Mouse (Mus musculus) kidney, postnatal 14 days (tissue): ENCODE measurements around the gene Prdm16.

Source experiments
- DNase-seq: peaks from one replicate; pipeline ENCODE4 v3.0.0; 2022; ENCODE audit warnings: mixed read lengths

The Prdm16 gene

GRCm38 (mm10) chr4:154636721-154637311, at the start of gene Prdm16:
TSS of gene Prdm16 (minus strand) at chr4:154636873.
- peak; percentile 69 for DNase-seq

DNA sequence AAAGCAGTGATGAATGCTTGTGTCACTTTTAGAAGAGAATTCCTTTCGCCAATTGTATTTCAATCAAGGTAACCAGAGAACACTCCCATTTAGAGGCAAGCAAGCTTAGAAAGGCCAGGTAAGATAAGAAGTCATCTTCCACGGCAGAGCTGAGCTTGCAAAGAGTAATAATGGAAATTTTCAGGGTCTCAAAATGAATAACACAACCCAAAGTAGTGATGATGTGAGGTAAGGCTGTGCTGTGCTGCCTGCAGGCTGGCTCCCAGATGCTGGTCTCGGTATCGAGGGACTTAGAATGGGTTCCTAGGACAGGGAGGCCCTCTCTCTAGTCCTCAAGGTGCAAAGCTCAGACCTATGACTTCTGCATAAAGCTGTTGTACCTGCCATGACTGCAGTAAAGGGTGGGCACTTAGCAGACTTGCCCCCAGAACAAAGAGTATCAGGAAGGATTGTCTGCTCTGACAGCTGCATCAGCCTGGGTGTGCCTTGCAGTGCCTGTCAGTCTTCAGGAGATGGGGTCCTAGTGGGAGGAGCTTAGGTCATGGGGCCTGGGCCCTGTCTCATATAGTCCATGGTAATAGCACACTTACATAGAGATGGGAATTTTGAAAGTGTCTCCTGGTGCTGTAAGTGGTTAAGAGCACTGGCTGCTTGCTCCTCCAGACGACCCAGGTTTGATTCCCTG, 46.5 kb upstream of the Prdm16 start:
- DNase-seq: no peak

DNA sequence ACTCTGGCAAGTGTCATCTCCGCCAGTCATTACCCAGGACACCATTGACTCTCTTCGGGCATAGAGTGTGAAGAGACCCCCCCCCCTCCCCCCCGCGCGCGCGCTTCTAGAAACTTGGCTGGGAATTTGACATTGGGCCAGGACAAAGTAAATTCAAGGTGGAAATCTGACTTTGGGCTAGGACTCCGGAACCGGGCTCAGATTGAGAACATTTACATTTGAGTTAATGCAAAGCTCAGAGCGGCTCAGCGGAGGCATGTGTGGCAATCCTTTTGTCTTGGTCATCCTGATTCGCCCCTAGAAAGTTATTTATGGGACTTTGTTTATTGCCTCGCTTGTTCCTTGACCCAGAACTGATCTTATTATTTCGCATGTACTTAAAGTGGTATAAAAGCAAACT, 45.6 kb upstream of the Prdm16 start:
- no peak for DNase-seq

- no peak for DNase-seq
These were observed 38.8 kb upstream of the Prdm16 start for GRCm38 (mm10) chr4:154675441-154676000.

- no peak for DNase-seq
These were observed 38.3 kb upstream of the Prdm16 start for GRCm38 (mm10) chr4:154674966-154675365.

DNA sequence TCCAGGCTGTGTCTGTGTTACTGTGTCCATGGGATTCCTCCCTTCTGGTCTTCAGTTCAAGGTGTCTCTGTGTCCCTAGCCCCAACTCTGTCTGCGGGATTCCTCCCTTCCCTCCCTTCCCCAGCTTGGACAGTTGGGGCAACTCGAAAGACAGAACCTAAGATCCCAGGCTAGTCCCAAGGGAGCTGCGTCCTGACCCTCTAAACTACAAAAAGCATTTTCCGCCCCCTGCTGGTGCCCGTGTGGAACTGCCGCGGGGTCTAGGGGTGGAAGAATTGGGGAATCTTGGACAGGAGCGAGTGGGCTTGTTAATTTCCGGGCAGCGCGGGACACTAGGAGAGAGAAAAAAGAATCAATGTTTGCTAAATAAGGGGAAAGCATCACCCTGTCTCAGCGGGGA, 37.9 kb upstream of the Prdm16 start:
- peak; percentile 57 for DNase-seq

DNA sequence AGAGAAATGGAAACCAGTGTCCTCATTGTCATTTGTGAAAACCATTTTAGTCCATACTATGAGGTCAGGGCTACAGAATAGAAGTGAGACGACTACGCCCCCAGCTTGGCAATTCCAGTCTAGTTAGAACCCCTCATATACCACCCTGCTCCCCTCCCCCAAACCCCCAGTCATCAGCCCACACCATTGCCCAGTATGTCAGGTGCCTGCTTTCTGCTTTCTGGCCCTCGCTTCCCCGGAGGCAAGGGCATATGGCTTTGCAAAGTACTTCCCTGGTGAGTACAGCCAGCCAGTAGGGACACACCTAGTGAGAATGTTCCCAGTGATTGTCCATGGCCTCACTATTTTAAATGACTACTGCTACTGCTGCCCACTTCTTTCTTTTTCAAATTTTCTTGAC, 37.3 kb upstream of the Prdm16 start:
- peak; percentile 34 for DNase-seq

DNA sequence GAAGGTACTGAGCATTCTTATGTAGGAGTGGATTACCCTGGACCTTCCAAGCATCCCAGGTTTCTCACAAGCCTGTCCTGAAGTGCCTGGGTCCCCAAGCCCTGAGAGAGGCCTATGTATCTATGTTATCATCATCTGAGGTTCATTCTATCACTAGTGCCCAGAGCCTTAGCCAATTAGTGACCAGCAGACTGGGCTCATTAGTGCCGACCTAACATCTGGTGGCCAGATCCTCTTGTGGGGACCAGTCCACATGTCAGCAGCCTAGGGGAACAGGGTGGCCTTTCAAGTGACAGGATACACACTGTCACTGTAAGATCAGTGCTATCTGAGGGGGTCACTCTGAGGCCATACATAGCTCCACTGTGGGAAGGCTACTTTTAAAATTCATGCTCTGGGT, 35.4 kb upstream of the Prdm16 start:
- no peak for DNase-seq

GRCm38 (mm10) chr4:154671232-154671912, 34.7 kb upstream of the Prdm16 start:
- peak; percentile 78 for DNase-seq

DNA sequence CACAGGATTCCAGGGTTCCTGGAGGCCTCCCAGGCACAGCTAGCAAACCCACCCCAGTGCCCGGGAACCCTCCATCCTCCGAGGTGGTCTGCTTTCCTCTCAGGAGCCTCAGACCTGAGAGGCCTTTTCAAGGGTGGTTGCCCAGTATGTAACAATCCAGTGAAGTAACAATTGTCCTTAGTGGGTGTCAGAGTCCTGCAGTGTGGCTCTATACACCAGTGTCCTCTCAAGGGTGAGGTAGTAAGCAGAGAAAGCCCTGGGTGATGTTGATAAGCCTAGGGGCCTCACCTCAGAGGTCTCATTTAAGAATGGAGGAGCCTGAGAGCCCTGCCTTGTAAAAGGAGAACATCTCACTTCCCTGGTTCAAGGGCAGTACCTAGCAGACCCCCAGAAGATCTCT, 31.1 kb upstream of the Prdm16 start, which contains the start of gene Actrt2:
Gene Actrt2, minus strand, starts transcription at position 101 of the 400 bp plus-strand sequence.
- DNase-seq: no peak

DNA sequence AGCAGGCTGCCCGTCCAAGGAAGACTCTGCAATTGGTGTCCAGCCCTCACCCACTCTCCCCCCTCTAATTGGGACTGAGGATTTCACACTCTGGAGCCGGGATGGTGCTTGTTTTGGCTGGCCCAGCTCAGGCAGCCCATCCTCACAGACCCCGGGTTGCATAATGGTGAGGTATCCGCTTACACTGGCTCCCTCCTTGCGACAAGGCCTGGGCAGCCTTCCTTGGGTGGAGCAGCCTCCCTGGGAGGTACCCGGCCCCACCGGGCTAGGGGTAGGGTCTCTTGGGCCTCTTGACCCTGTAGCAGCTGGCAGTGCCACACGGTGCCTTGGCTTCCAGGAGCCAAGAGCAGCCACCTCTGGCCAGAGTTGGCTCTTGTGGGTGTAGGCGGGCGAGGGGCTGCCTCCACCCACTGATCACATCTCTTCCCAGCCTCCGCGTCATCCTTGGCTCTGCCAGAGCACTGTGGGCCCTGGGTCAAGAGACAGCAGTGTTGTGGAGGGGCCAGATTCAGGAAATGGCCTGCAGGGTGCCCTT, 26.1 kb upstream of the Prdm16 start:
- no peak for DNase-seq

GRCm38 (mm10) chr4:154661256-154661655, 24.6 kb upstream of the Prdm16 start:
- DNase-seq: no peak

DNA sequence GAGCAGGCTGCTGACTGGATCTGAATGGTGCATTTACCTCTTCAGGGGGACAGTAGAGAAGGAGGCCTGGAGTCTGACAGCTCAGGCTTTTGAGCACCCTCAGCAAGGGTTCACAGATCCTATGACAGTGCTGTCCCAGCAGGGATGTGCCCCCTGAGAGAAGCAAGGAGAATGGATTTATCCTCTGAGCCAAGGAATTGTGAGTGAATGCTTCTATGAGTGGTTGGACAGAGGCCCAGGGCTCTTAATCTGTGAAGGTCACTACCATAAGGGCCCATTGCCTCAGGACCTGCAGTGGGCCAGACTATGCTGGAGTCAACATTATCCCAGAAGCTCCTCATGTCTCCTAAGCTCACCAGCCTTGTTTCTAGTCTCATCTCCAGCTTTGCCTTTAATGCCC, 23.4 kb upstream of the Prdm16 start:
- DNase-seq: no peak

DNA sequence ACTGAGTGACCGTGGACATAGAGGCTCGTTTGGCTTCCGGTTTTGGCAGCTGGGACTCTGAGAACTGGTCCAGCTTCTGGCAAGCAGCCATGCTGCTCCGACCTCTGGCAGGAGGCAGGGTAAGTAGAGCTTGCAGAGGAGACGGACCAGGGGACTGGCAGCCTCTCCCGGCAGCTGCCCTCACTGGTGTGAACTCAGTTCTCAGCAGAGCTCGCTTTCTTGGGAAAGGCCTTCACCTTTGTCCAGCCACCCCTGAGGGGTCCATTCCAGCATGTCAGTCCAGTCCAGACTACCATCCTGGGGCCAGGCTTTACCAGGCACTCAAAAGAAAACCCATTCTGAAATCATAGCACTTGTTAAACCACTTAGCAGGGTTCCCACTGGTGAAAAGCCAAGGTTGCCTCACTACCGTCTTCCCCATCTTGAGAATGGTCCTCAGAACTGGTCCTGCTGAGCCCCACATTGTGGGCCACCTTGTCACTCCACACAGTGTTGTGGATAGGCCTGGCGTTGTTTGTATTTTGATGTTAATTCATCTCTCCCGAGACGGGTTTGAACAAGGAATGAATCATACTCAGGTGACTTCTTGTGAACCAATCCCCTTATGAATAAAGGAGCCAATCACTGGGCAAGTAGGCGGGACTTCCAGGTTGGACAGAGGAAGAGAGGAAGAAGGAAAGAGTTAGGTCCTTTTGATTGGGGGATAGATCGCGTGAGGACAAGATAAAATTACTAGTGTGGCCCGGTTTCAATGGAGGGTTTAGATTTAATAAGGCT, 18.6 kb upstream of the Prdm16 start:
- DNase-seq: peak; percentile 49

- no peak for DNase-seq
These were observed 15.8 kb upstream of the Prdm16 start for GRCm38 (mm10) chr4:154652494-154652893.

DNA sequence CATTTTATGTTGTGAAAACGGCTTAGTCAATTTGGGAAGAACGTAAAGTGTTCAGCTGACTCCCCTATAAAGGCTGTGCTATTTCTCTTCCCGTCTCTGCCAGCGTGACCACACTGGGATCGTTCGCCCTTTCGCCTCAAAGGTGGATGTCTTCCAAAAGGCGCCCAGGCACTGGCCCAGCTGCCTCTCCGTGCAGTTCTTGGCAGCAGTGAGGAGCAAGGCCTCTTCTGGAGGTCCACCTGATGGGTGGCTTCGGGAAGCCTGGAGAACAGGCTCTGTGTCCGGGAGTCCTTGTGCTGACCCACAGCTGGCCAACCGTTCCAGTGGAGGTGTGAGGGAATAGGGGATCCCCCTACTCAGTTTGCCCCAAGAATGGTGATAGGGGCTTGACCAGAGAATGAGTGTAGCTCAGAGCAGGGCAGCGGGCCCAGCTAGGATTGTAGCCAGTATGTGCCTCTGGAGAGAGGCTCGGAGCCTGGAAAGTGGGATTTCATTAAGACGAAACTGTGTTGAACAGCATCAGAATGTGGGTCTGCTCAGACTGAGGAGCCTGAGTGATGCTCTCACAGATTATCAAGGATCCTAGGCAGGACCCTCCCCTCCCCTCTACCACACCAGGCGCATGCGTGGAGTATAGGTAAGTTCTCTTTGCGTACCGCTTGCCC, 12.5 kb upstream of the Prdm16 start:
- DNase-seq: no peak

DNA sequence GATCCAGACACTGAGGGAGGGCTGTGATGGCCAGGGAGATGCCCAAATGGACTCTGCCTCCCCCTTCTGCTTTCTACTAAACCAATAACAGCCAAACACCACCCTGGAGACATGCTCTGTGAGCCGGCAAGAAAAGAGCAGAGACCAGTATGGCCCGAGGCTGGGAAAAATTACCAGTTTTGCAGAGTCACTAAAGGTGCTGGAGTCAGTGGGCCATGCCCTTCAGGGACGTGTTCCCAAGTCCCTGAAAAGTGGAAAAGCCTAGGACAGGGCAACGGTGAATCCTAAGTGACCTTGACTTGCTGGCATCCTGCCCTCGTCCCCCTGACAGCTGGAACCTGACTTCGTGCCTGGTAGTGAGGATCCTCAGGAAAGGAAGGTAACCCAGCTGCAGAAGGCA, 5.8 kb upstream of the Prdm16 start:
- DNase-seq: peak; percentile 66

GRCm38 (mm10) chr4:154641296-154642110, 4.8 kb upstream of the Prdm16 start:
- peak; percentile 28 for DNase-seq

DNA sequence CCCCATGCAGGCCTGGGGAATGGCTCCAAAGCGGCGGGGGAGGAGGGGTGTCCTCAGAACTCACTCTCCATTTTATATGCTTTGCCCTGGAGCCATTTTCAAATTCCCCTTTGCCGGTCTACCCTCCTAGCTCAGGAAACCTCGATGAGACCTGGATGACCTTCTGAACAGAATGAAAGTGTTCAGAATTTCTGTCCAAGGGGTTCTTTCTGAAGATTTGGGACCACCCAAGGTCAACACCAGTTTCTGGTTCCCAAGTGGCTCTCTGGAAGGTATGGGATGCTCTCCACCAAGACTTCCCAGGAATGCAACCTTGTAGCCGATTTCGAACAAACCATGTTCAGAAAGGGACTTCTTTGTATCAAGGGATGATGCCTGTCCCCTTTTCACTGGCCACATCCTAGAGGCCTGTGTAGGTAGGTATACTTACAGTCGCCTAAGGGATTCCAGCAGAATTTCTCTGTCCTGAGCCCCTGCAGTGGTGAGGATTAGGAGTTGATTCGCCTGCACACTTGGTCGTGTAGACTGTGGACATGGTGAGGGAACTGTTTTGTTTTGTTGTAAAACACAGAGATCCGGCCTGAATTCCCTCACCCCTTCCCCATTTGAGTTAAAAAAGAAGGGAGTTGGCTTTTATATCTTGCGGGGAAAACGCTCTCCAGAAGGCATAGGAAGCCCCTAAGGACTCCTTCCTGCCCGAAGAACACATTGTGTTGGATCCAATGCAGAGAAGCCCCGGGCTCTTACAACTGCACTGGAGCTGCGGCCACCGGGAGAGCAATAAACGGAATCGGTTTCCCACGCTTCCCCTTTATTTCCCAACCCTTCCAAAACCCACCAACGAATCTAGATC, 4.0 kb upstream of the Prdm16 start:
- DNase-seq: no peak
